Mouse (Mus musculus) right cerebral cortex, postnatal 4 days (tissue): ENCODE data around the gene St6galnac3.

Experiments
- DNase-seq: peaks from one replicate; pipeline ENCODE4 v3.0.0-alpha.2; 2022

The St6galnac3 gene

GRCm38 (mm10) chr3:153276101-153276829 is 448.7 kb downstream of the St6galnac3 start:
- DNase-seq: no peak

DNA sequence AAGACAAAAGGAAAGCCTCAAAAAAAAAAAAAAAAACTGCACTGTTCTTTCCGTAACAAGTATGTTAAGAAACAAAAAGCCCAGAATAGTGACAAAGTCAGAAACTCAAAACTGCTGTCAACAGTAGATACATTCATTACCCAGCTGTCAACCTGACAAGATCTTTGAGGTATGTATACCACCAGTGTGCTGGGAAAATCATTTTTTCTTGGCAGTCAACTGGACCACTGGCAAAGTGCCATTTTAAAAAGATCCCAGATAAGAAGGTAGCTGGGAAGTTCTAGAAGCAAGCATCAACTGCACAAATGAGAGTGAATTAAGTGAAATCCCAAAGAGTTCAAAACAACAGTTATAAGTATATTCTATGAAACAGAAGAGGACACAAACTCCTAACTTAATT is 452.7 kb downstream of the St6galnac3 start:
- DNase-seq: no peak

DNA sequence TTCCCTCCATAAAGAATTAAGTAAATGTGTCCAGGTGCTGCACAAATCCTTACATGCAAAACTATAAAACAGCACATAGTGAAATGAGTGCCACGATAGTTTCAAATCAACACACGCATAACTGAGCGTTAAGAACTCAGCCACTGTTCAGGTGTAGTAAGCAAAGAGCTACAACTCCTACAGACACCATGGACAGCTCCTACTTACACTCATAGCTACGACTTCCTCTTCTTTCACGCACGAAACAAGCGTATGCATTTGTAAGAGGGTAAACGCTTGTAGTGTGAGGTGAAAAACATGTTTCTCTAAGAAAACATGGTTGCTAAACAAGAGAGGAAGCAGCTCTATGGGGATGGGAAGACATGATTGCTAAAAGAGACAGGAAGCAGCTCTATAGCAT is 457.6 kb downstream of the St6galnac3 start:
- no peak for DNase-seq

DNA sequence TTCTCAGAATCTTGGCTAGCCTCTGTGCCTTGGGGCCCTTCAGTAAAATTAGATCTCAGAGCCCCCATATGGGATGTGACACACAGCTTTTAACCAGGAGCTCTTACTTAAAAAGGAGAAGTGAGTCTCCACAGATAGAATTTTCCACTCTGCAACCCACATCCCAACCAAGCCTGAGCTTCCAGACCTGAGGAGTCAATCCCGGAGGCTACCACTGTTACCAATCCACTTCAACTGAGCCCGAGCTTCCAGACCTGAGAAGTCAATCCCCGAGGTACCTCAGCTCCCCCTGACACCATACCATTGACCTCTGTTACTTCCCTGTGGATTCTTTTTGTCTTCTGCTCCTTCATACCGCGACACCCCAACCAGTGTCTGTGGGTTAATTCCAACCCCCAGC is 463.0 kb downstream of the St6galnac3 start:
- DNase-seq: no peak

GRCm38 (mm10) chr3:153260225-153260933 is 464.6 kb downstream of the St6galnac3 start:
- DNase-seq: no peak

DNA sequence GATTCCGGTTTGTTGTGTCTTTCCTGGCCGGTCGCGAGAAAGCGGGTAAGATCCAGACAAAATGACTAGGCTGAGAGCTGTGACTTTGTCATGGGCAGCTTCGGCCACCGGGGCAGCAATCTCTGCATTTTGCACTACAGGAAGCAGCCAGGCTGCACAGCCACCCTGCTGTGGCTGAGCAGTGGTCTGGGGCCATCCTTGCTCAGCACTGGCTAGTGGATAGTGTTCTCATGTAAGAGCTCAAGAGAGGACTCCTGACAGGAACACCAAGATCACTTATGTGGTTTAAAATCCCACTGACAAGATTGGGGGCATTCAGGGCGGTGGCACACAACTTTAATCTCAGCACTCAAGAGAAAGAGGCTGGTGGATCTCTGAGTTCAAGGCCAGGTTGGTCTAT is 469.1 kb downstream of the St6galnac3 start:
- no peak for DNase-seq

GRCm38 (mm10) chr3:153251653-153252052 is 473.3 kb downstream of the St6galnac3 start:
- DNase-seq: no peak

- DNase-seq: peak; percentile 60
These were observed 474.2 kb downstream of the St6galnac3 start for GRCm38 (mm10) chr3:153250598-153251257.

GRCm38 (mm10) chr3:153248866-153249265 is 476.1 kb downstream of the St6galnac3 start:
- no peak for DNase-seq

DNA sequence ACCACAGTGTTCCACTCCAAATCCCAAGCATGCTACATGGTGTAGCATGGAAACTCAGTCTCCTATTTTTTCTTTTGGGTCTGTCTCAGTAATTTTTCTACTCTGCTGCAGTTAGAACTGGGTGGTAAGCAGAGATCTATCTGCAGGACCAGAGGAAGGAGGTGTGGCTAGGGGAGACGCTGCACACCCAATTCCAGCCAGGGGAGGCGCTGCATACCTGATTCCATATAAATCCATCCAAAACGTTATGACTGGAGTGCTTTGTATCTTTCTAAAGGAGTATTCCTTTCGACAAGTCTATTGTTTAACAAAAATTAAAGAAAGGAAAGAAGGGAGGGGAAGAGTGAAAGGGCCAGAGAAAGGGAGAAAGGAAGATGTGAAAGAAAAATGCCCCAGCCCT is 476.9 kb downstream of the St6galnac3 start:
- peak; percentile 41 for DNase-seq

GRCm38 (mm10) chr3:153242524-153242923 is 482.4 kb downstream of the St6galnac3 start:
- DNase-seq: no peak

DNA sequence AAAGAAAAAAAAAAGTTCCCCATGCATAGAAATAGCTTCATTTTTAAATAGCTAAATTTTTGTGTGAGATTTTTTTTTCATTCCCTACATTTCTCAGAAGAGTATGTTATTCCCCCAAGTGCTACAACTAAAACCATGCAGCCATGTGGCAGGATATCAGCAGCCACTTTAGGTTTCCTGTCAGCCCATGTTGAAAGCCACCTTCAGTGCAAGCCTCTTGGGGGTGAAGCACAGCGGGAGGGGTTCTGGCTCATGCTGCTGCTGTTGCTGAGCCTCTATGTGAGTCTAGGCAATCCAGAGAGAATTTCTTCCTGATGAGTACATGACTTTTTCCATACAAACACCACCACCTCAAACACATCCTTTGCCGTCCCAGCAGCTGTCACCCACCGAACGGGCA is 483.8 kb downstream of the St6galnac3 start:
- no peak for DNase-seq

- no peak for DNase-seq
These were observed 484.6 kb downstream of the St6galnac3 start for GRCm38 (mm10) chr3:153240366-153240765.

- DNase-seq: no peak
These were observed 486.6 kb downstream of the St6galnac3 start for GRCm38 (mm10) chr3:153238381-153238780.

GRCm38 (mm10) chr3:153236262-153236661 is 488.7 kb downstream of the St6galnac3 start:
- DNase-seq: no peak

DNA sequence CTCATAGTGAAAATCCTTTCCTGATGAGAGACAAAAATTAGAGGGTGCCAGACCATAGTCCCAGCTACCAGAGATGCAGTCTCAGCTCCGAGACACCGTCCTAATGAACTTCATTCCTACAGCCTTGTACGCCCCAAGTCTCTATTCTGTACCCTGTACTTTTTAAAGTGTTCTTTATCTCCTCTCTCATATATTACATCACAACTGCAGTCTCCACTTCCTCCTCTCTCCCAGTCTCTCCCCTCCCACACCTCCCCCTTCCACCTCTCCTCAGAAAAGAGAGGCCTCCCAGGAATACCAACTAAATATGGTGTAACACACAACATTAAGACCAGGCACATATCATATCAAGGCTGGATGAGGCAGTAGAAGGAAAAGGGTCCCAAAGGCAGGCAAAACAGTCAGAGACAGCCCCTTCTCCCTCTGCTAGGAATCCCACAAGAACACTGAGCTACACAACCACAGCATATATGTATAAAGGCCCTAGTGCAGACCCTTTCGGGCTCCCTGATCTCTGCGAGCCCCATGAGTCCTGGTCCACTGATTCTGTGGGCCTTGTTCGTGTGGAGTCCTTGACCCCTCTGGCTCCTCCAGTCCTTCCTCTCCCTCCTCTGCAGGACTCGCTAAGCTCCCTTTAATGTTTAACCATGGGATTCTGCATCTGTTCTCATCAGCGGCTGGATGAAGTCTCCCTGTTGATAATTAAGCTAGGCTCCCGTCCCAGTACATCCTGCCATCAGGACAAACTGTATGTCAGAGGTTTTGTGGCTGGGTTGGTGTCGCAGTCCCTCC is 502.2 kb downstream of the St6galnac3 start:
- no peak for DNase-seq

- no peak for DNase-seq
These were observed 505.6 kb downstream of the St6galnac3 start for GRCm38 (mm10) chr3:153219391-153219790.

DNA sequence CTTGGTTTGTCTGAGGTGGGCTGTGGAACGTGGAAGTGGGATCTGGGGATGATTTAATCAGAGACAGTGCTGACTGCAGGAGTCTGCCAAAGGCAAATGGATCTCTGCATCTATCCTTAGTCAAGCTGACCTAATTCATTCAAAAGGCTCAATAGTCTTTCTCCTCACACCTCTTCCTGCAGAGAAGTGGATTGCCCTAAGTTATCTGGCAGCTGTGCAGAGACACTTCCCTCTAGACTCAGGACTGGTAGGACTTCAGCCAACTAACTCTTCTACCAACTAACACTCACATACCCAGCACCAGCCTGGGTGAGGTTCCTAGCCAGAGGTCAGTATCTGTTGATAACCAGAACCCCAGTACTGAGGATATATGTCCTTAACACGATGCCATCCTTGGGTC is 516.8 kb downstream of the St6galnac3 start:
- no peak for DNase-seq

DNA sequence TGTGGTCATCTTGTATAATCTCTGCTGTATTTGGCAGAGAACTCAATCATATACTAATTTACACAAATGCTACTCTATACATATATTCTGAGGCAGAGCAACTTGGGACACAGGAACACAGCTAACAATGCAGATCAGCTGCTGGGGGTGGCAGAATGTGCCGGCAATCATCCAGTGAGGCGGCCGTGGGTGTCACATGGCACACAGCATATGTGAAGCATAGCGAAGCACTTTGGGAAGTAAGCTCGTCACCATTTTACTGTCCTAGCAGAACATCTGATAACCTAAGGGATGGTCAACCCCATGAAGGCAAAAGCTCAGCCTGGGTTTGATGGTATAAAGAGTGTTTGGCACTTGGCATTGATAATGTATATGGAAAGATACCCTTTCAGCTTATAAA is 520.9 kb downstream of the St6galnac3 start:
- DNase-seq: peak; percentile 19

GRCm38 (mm10) chr3:153201835-153202234 is 523.1 kb downstream of the St6galnac3 start:
- DNase-seq: peak; percentile 18

DNA sequence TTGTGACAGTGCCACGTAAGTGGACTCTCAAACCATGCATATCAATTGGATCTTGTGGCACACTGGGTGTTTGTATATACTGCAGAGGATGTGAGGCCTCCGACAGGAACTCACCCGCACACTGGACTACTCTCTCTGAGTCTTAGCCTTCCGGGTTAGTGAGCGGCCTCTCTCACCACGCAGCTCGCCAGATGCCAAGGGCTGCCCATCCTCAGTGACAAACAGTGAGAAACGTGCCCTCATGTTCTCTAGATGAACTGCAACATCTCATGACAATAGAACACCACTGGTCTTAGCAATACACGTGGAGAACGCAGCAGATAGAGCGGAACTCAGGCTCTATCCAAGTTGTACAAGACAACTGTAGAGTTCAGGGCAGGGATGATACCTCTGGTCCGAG is 524.2 kb downstream of the St6galnac3 start:
- DNase-seq: no peak

GRCm38 (mm10) chr3:153200076-153200475 is 524.9 kb downstream of the St6galnac3 start:
- DNase-seq: no peak

DNA sequence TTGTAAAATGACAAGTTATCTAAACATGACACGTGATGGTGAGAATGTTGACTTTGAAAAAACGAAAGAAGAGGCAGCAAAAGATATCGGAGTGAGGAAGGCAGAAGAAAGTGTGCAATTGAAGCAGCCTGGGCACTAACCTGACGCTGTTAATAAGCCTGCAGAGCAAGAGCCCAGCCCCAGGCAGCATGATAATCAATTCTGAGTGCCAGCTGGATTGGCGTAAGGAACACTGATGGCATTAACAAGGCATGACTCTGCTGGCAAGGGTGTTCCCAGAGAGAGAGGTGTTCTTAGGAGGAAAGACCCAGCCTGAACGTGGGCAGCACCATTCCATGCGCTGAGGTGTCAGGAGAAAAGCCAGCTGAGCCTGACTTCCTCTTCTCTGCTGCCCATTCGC is 525.7 kb downstream of the St6galnac3 start:
- DNase-seq: no peak
